Mouse (Mus musculus): ENCODE data around the gene Osbpl10. TPM values are rescaled to one million over a fixed set of nuclear protein-coding genes. Genes with fewer than 3 reads are reported as not detected.
"Not testable (repeated sequence)": the region's sequence is repeated elsewhere in the genome, so short reads cannot be mapped to it uniquely, and the experiment has no call there.

Gene Osbpl10
- total RNA-seq, 2 experiments from 2014 or later: 3.2 to 3.6 TPM

GRCm38 (mm10) chr9:115220466-115220865 is 242.1 kb downstream of the Osbpl10 start:
- no peak for DNase-seq

GRCm38 (mm10) chr9:115221265-115221664 is 242.9 kb downstream of the Osbpl10 start:
- DNase-seq: no peak

GRCm38 (mm10) chr9:115224744-115225354 is 246.5 kb downstream of the Osbpl10 start:
- DNase-seq: no peak

- DNase-seq: no peak
Observed at GRCm38 (mm10) chr9:115229145-115229544, 250.8 kb downstream of the Osbpl10 start.

- DNase-seq: no peak
Observed at GRCm38 (mm10) chr9:115229676-115230075, 251.3 kb downstream of the Osbpl10 start.

- no peak for DNase-seq
Observed at GRCm38 (mm10) chr9:115230141-115230540, 251.8 kb downstream of the Osbpl10 start.

GRCm38 (mm10) chr9:115231476-115231875 is 253.1 kb downstream of the Osbpl10 start:
- no peak for DNase-seq

GRCm38 (mm10) chr9:115233721-115234120 is 255.4 kb downstream of the Osbpl10 start:
- no peak for DNase-seq

- no peak for DNase-seq
Observed at GRCm38 (mm10) chr9:115234561-115234960, 256.2 kb downstream of the Osbpl10 start.

- DNase-seq: peak; percentile 53
Observed at GRCm38 (mm10) chr9:115236352-115236841, 258.0 kb downstream of the Osbpl10 start.

- DNase-seq: no peak
Observed at GRCm38 (mm10) chr9:115237943-115238342, 259.6 kb downstream of the Osbpl10 start.

- DNase-seq: no peak
Observed at GRCm38 (mm10) chr9:115239861-115240260, 261.5 kb downstream of the Osbpl10 start.

GRCm38 (mm10) chr9:115243630-115244029 is 265.3 kb downstream of the Osbpl10 start:
- no peak for DNase-seq

- DNase-seq: peak; percentile 22
Observed at GRCm38 (mm10) chr9:115245092-115245491, 266.7 kb downstream of the Osbpl10 start.

GRCm38 (mm10) chr9:115249145-115249544 is 270.8 kb downstream of the Osbpl10 start:
- DNase-seq: no peak

GRCm38 (mm10) chr9:115257733-115258286 is 279.4 kb downstream of the Osbpl10 start:
- DNase-seq: no peak

- DNase-seq: no peak
Observed at GRCm38 (mm10) chr9:115259866-115260265, 281.5 kb downstream of the Osbpl10 start.

- no peak for DNase-seq
Observed at GRCm38 (mm10) chr9:115260464-115260863, 282.1 kb downstream of the Osbpl10 start.

GRCm38 (mm10) chr9:115261456-115261855 is 283.1 kb downstream of the Osbpl10 start:
- no peak for DNase-seq

GRCm38 (mm10) chr9:115261896-115262295 is 283.5 kb downstream of the Osbpl10 start:
- no peak for DNase-seq

- no peak for DNase-seq
Observed at GRCm38 (mm10) chr9:115271556-115271955, 293.2 kb downstream of the Osbpl10 start.

GRCm38 (mm10) chr9:115272451-115272850 is 294.1 kb downstream of the Osbpl10 start:
- not testable (repeated sequence) for DNase-seq

GRCm38 (mm10) chr9:115273095-115273649 is 294.8 kb downstream of the Osbpl10 start:
- DNase-seq: no peak

GRCm38 (mm10) chr9:115274806-115275205 is 296.4 kb downstream of the Osbpl10 start:
- no peak for DNase-seq
